Comparison of ENCODE assay signal across 18 mouse cellular contexts in the genomic region with DNA sequence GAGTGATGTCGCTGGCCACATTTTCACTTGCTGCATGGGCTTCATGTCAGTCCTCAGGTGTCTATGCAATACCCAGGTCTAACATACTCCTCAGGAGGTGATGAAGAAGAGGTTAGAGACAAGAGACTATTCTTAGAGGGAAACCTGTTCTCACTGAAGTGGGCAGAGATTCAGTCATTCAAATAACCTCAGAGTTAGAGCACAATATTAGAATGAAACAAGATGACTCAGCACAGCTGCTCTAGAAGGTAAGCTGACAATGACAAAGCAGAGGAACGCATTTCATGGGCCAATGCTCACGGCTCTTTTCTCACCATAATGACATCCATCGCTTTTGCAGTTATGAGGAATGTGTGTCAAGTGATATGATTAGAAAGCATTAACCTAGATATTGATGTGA.
"Had no signal": no experiment of that assay in that cellular context is flagged by ENCODE, and none has a peak within 500 bp of the region (broad histone marks: within the 10 kb centered on the region; RNA-seq: fewer than 3 reads in every experiment).

No protein-coding gene starts in this region.

- H3K27me3 ChIP-seq: midbrain, embryonic 12.5 days; neural tube, embryonic 13.5 days; neural tube, embryonic 15.5 days had no signal

- ATAC-seq: midbrain, embryonic 16.5 days had no signal

- H3K4me1 ChIP-seq: neural tube, embryonic 13.5 days; neural tube, embryonic 15.5 days had no signal

- H3K4me2 ChIP-seq: lung, embryonic 14.5 days; midbrain, embryonic 12.5 days; neural tube, embryonic 13.5 days; neural tube, embryonic 15.5 days had no signal

- DNase-seq: lung, adult 18-20 months; lung, embryonic 14.5 days; lung, postnatal 10 days; lung, postnatal 4 days; midbrain, embryonic 14.5 days; right cerebral cortex, adult 18-20 months; right cerebral cortex, postnatal 25 days; right cerebral cortex, postnatal 4 days; spleen, adult 18-20 months; thymus, adult 18-20 months; thymus, postnatal 14 days; thymus, postnatal 36 days had no signal

- H3K9ac ChIP-seq: lung, embryonic 14.5 days; midbrain, embryonic 12.5 days; neural tube, embryonic 13.5 days; neural tube, embryonic 15.5 days had no signal

- H3K9me3 ChIP-seq: midbrain, embryonic 10.5 days; midbrain, embryonic 12.5 days; neural tube, embryonic 13.5 days; neural tube, embryonic 15.5 days had no signal

- H3K27ac ChIP-seq: midbrain, embryonic 10.5 days; midbrain, embryonic 12.5 days; neural tube, embryonic 13.5 days; neural tube, embryonic 15.5 days had no signal

- H3K4me3 ChIP-seq: midbrain, embryonic 10.5 days; midbrain, embryonic 12.5 days; myocyte; neural tube, embryonic 13.5 days; neural tube, embryonic 15.5 days had no signal
